Mouse (Mus musculus) neural tube, embryonic 11.5 days (tissue): ENCODE data around the gene Lsm14b. TPM values are rescaled to one million over a fixed set of nuclear protein-coding genes. Genes with fewer than 3 reads are reported as not detected.

Experiments
- ATAC-seq: fragments of 200-750 bp; cut with Nextera tagmentation; 2 replicates; pipeline ENCODE4 v1.8.0; 2017; ENCODE audit warnings: moderate number of reproducible peaks, mild to moderate bottlenecking, moderate TSS enrichment, moderate library complexity; ENCODE audit not compliant: insufficient read depth, low FRiP score, low TSS enrichment
- DNase-seq: peaks from one replicate; pipeline ENCODE4 v3.0.0-alpha.2; 2015; ENCODE audit warnings: low spot score
- H3K27ac ChIP-seq: fragments of 300-500 bp; sonication (generic); 2 replicates; pipeline ENCODE4 v1.5.1; 2014; ENCODE audit warnings: low read depth, mild to moderate bottlenecking, low read length
- H3K27me3 ChIP-seq: fragments of 300-500 bp; sonication (generic); 2 replicates; pipeline ENCODE4 v1.6.1; 2014; ENCODE audit warnings: mild to moderate bottlenecking, low read length, mixed read lengths; ENCODE audit not compliant: control insufficient read depth, insufficient read depth
- H3K36me3 ChIP-seq: fragments of 300-500 bp; sonication (generic); 2 replicates; pipeline ENCODE4 v1.6.1; 2014; ENCODE audit warnings: mild to moderate bottlenecking, low read length, moderate library complexity, mixed read lengths; ENCODE audit not compliant: control insufficient read depth, insufficient read depth
- H3K4me1 ChIP-seq: fragments of 300-500 bp; sonication (generic); 2 replicates; pipeline ENCODE4 v1.6.1; 2014; ENCODE audit warnings: low read length, mixed read lengths; ENCODE audit not compliant: control insufficient read depth, insufficient read depth
- H3K4me2 ChIP-seq: fragments of 300-500 bp; sonication (generic); 2 replicates; pipeline ENCODE4 v1.6.1; 2014; ENCODE audit warnings: low read depth, mild to moderate bottlenecking, moderate library complexity
- H3K4me3 ChIP-seq: fragments of 300-500 bp; sonication (generic); 2 replicates; pipeline ENCODE4 v1.5.1; 2014; ENCODE audit warnings: low read depth, low read length
- H3K9ac ChIP-seq: fragments of 300-500 bp; sonication (generic); 2 replicates; pipeline ENCODE4 v1.6.1; 2014; ENCODE audit warnings: mild to moderate bottlenecking, low read length
- H3K9me3 ChIP-seq: fragments of 300-500 bp; sonication (generic); 2 replicates; pipeline ENCODE4 v1.6.1; 2016; ENCODE audit warnings: low read length; ENCODE audit not compliant: control insufficient read depth
- WGBS: fragments of 180-500 bp; shearing (Covaris S2); extraction: QIAGEN DNeasy Blood & Tissue Kit; methylation state at CpG from one replicate; pipeline ENCODE4 v1.1.7; 2014; 5-methylcytosine and 5-hydroxymethylcytosine counted together
- polyA plus RNA-seq: library from polyadenylated mRNA; unstranded; fragments of >200 nt; fragmentation: Nextera tagmentation; extraction: Ambion mirVana; gene quantifications from 2 replicates; pipeline ENCODE4 v1.2.1, GENCODE M21; 2014

The Lsm14b gene
- 10.1 and 11.6 TPM in 2 replicates for polyA plus RNA-seq

- under 1% methylated on average over 56 of the region's 80 CpGs for WGBS
- Histone ChIP-seq H3K4me3 (peak within 1 kb of the TSS; percentile 100), H3K4me2 (peak within 1 kb of the TSS; percentile 66), H3K9me3 (no peaks in the 10 kb centered on the region), H3K27ac (peak within 1 kb of the TSS; percentile 84), H3K27me3 (peaks cover 6% of the 10 kb centered on the region), H3K9ac (peak within 1 kb of the TSS; percentile 97), H3K4me1 (peaks cover 20% of the 10 kb centered on the region), H3K36me3 (peaks cover 9% of the 10 kb centered on the region)
- peak; percentile 100 for DNase-seq
- peak; percentile 94 for ATAC-seq
Measured at GRCm38 (mm10) chr2:180024401-180025098, at the start of gene Lsm14b. TSS of gene Lsm14b (plus strand) at chr2:180024987.

GRCm38 (mm10) chr2:179975851-179976250 lies 48.9 kb upstream of the Lsm14b start:
- H3K4me2 ChIP-seq, result peak overlapping the region; percentile 100
- peak overlapping the region; percentile 89 for H3K4me3 ChIP-seq
- H3K4me1 ChIP-seq, result peaks cover 27% of the 10 kb centered on the region
- 0% methylated on average over 12 of the region's 82 CpGs for WGBS
- peak overlapping the region; percentile 92 for H3K9ac ChIP-seq
- DNase-seq, result no peak
- H3K27me3 ChIP-seq, result no peaks in the 10 kb centered on the region
- no peaks in the 10 kb centered on the region for H3K9me3 ChIP-seq
- no peak; the same call in 1 of the 2 replicates for ATAC-seq
- H3K27ac ChIP-seq, result peak overlapping the region; percentile 96
- no peaks in the 10 kb centered on the region for H3K36me3 ChIP-seq

GRCm38 (mm10) chr2:179976295-179976627 lies 48.5 kb upstream of the Lsm14b start:
- H3K4me1 ChIP-seq, result peaks cover 27% of the 10 kb centered on the region
- H3K9ac ChIP-seq, result peak overlapping the region; percentile 92
- 0% methylated on average over 29 of the region's 54 CpGs for WGBS
- H3K4me3 ChIP-seq, result peak overlapping the region; percentile 89
- peak overlapping the region; percentile 96 for H3K27ac ChIP-seq
- no peaks in the 10 kb centered on the region for H3K9me3 ChIP-seq
- H3K27me3 ChIP-seq, result no peaks in the 10 kb centered on the region
- no peaks in the 10 kb centered on the region for H3K36me3 ChIP-seq
- H3K4me2 ChIP-seq, result peak overlapping the region; percentile 100
- DNase-seq (no peak), ATAC-seq (no peak)

- peaks cover 24% of the 10 kb centered on the region for H3K4me1 ChIP-seq
- H3K4me2 ChIP-seq, result peak within 1 kb of the TSS; percentile 100
- ATAC-seq, result peak; percentile 94
- peak; percentile 93 for DNase-seq
- H3K27me3 ChIP-seq, result no peaks in the 10 kb centered on the region
- no peaks in the 10 kb centered on the region for H3K36me3 ChIP-seq
- WGBS, result under 1% methylated on average over 58 of the region's 84 CpGs
- peak within 1 kb of the TSS; percentile 92 for H3K9ac ChIP-seq
- peak within 1 kb of the TSS; percentile 96 for H3K27ac ChIP-seq
- no peaks in the 10 kb centered on the region for H3K9me3 ChIP-seq
- H3K4me3 ChIP-seq, result peak within 1 kb of the TSS; percentile 89
Measured at GRCm38 (mm10) chr2:179976628-179977343, 48.0 kb upstream of the Lsm14b start, which contains the start of gene Taf4. TSS of gene Taf4 (minus strand) at chr2:179976646.

- ATAC-seq (no peak), DNase-seq (peak; percentile 28)
- Histone ChIP-seq H3K36me3 (no peaks in the 10 kb centered on the region), H3K9me3 (no peaks in the 10 kb centered on the region), H3K27me3 (no peaks in the 10 kb centered on the region), H3K27ac (peak overlapping the region; percentile 96), H3K4me1 (peaks cover 23% of the 10 kb centered on the region), H3K4me2 (peak overlapping the region; percentile 58), H3K4me3 (peak overlapping the region; percentile 89), H3K9ac (peak overlapping the region; percentile 92)
- WGBS, result 7% methylated on average over 10 of the region's 10 CpGs
Measured at GRCm38 (mm10) chr2:179977344-179978025, 47.3 kb upstream of the Lsm14b start.

- Histone ChIP-seq H3K9me3 (no peaks in the 10 kb centered on the region), H3K4me1 (peaks cover 20% of the 10 kb centered on the region), H3K27me3 (no peaks in the 10 kb centered on the region), H3K4me3 (no peak overlapping the region), H3K4me2 (no peak overlapping the region; the same call in 1 of the 2 replicates), H3K36me3 (no peaks in the 10 kb centered on the region), H3K27ac (no peak overlapping the region), H3K9ac (no peak overlapping the region)
- DNase-seq, result no peak
- 69% methylated on average over 3 of the region's 3 CpGs for WGBS
- ATAC-seq, result no peak
Measured at GRCm38 (mm10) chr2:179978250-179978649, 46.5 kb upstream of the Lsm14b start.

GRCm38 (mm10) chr2:179979836-179980235 lies 45.0 kb upstream of the Lsm14b start:
- no peak overlapping the region for H3K4me3 ChIP-seq
- ATAC-seq (no peak), DNase-seq (no peak)
- no peaks in the 10 kb centered on the region for H3K36me3 ChIP-seq
- H3K27ac ChIP-seq, result no peak overlapping the region
- H3K9me3 ChIP-seq, result no peaks in the 10 kb centered on the region
- peaks cover 5% of the 10 kb centered on the region for H3K4me1 ChIP-seq
- H3K9ac ChIP-seq, result no peak overlapping the region
- no peak overlapping the region for H3K4me2 ChIP-seq
- WGBS, result 76% methylated on average over 8 of the region's 8 CpGs
- no peaks in the 10 kb centered on the region for H3K27me3 ChIP-seq

GRCm38 (mm10) chr2:179980616-179981015 lies 44.2 kb upstream of the Lsm14b start:
- DNase-seq (no peak), ATAC-seq (no peak)
- Histone ChIP-seq H3K4me2 (no peak overlapping the region), H3K9me3 (no peaks in the 10 kb centered on the region), H3K4me1 (no peaks in the 10 kb centered on the region), H3K27me3 (no peaks in the 10 kb centered on the region), H3K9ac (no peak overlapping the region), H3K36me3 (no peaks in the 10 kb centered on the region), H3K4me3 (no peak overlapping the region), H3K27ac (no peak overlapping the region)
- WGBS, result 50% methylated on average over 4 of the region's 4 CpGs
